Comparison of ENCODE assay signal across 8 mouse cellular contexts in genomic region chr5:120579211-120579897, GRCm38 (mm10). TPM values are rescaled to one million over a fixed set of nuclear protein-coding genes. Genes with fewer than 3 reads are reported as not detected.
A peak's percentile ranks its signal among the peaks of the same experiment; 100 is the strongest.
DNase-seq lines count a peak whose midpoint lies in the region; ATAC-seq and TF ChIP-seq lines count a peak whose summit lies in the region.
"Had no signal": no experiment of that assay in that cellular context is flagged by ENCODE, and none has a peak within 500 bp of the region (broad histone marks: within the 10 kb centered on the region; RNA-seq: fewer than 3 reads in every experiment).

No protein-coding gene starts in this region.

- no peaks in the 10 kb centered on the region for H3K4me1 ChIP-seq in forebrain, postnatal 0 days (ENCODE audit: insufficient read depth)
- peaks cover 36% of the 10 kb centered on the region for H3K4me1 ChIP-seq in hindbrain, embryonic 13.5 days (replicated peaks)
- H3K4me1 ChIP-seq in liver, embryonic 11.5 days (replicated peaks; ENCODE audit: control insufficient read depth, insufficient read depth, low read length) = peaks cover 33% of the 10 kb centered on the region

- H3K4me3 ChIP-seq in forebrain, postnatal 0 days (ENCODE audit: low read depth, low read length) = no peak overlapping the region
- H3K4me3 ChIP-seq in hindbrain, embryonic 13.5 days = no peak overlapping the region
- H3K4me3 ChIP-seq in liver, embryonic 11.5 days (ENCODE audit: low read depth, low read length) = no peak overlapping the region

- peak overlapping the region; percentile 5; the same call in 1 of the 2 replicates for H3K4me2 ChIP-seq in forebrain, postnatal 0 days (ENCODE audit: low read depth)
- peak overlapping the region; percentile 16; the same call in 1 of the 2 replicates for H3K4me2 ChIP-seq in hindbrain, embryonic 13.5 days
- peak overlapping the region; percentile 45; the same call in 1 of the 2 replicates for H3K4me2 ChIP-seq in liver, embryonic 11.5 days

- peak; percentile 70 for ATAC-seq in forebrain, postnatal 0 days
- ATAC-seq in hindbrain, embryonic 13.5 days (ENCODE audit: low FRiP score) = 0 out of 2 replicates have a peak, but pooled peaks have one; percentile 5
- ATAC-seq in liver, embryonic 11.5 days (replicated peaks; ENCODE audit: low FRiP score) = no peak

- H3K27ac ChIP-seq in forebrain, postnatal 0 days (ENCODE audit: low read depth, low read length) = peak overlapping the region; percentile 40
- H3K27ac ChIP-seq in hindbrain, embryonic 13.5 days = peak overlapping the region; percentile 79
- peak overlapping the region; percentile 90; the same call in 1 of the 2 replicates for H3K27ac ChIP-seq in liver, embryonic 11.5 days (ENCODE audit: low read depth, low read length)

- no peak for TF ChIP-seq CTCF in forebrain, postnatal 0 days (IDR thresholded peaks at IDR 0.05; ENCODE audit: low read depth)

- WGBS in forebrain, postnatal 0 days = 63% methylated on average over 26 of the region's 26 CpGs
- 58% methylated on average over 26 of the region's 26 CpGs for WGBS in hindbrain, embryonic 13.5 days
- WGBS in liver, embryonic 11.5 days = 68% methylated on average over 26 of the region's 26 CpGs

- no peaks in the 10 kb centered on the region for H3K27me3 ChIP-seq in forebrain, postnatal 0 days (ENCODE audit: insufficient read depth, low read length)
- H3K27me3 ChIP-seq in hindbrain, embryonic 13.5 days = no peaks in the 10 kb centered on the region
- no peaks in the 10 kb centered on the region for H3K27me3 ChIP-seq in liver, embryonic 11.5 days (replicated peaks; ENCODE audit: control insufficient read depth, insufficient read depth, low read length)

- peaks cover 20% of the 10 kb centered on the region; the same call in 1 of the 2 replicates for H3K36me3 ChIP-seq in forebrain, postnatal 0 days (ENCODE audit: insufficient read depth)
- peaks cover 23% of the 10 kb centered on the region for H3K36me3 ChIP-seq in hindbrain, embryonic 13.5 days
- peaks cover 21% of the 10 kb centered on the region for H3K36me3 ChIP-seq in liver, embryonic 11.5 days (ENCODE audit: control insufficient read depth, insufficient read depth, low read length)

- no peak overlapping the region for H3K9ac ChIP-seq in forebrain, postnatal 0 days
- H3K9ac ChIP-seq in hindbrain, embryonic 13.5 days = peak overlapping the region; percentile 51
- H3K9ac ChIP-seq in liver, embryonic 11.5 days (ENCODE audit: low read depth, low read length) = 0 out of 2 replicates have a peak overlapping the region, but pooled peaks have one; percentile 44

- peak; percentile 22 to 27 for DNase-seq in CD8-positive naive resting alpha-beta T cell, adult 2 months (ENCODE audit: low read depth in 2 of 2, low spot score in 2 of 2)
- DNase-seq in R1 (ENCODE audit: low read depth, low spot score) = peak; percentile 35
- DNase-seq in forebrain, postnatal 0 days = peak; percentile 52
- DNase-seq in liver, embryonic 11.5 days (ENCODE audit: low spot score) = no peak
- DNase-seq in ovary, postnatal 36 days (ENCODE audit: low spot score) = peak; percentile 51
- DNase-seq in left cerebral cortex, adult 11 months (ENCODE audit: low spot score) = no peak

- H3K9me3 ChIP-seq in forebrain, postnatal 0 days (ENCODE audit: low read length) = no peaks in the 10 kb centered on the region
- H3K9me3 ChIP-seq in hindbrain, embryonic 13.5 days = no peaks in the 10 kb centered on the region
- H3K9me3 ChIP-seq in liver, embryonic 11.5 days (ENCODE audit: control insufficient read depth, low read length) = no peaks in the 10 kb centered on the region

RNA-seq across cellular contexts. Expression of gene Tpcn1, which starts 9.1 kb away (rescaled TPM):
- 10.0 and 14.3 TPM in 2 replicates for total RNA-seq in forebrain, postnatal 0 days (2014; rRNA removed)
- 7.9 and 11.1 TPM in 2 replicates for polyA plus RNA-seq in forebrain, postnatal 0 days (2015; fragmentation: Nextera tagmentation; extraction: Ambion mirVana)
- polyA plus RNA-seq in hindbrain, embryonic 13.5 days (2015; fragmentation: Nextera tagmentation; extraction: Ambion mirVana) = 18.2 and 18.7 TPM in 2 replicates
- 27.4 and 29.7 TPM in 2 replicates for polyA plus RNA-seq in liver, embryonic 11.5 days (2014; fragmentation: Nextera tagmentation; extraction: Ambion mirVana)

RNA-seq across cellular contexts. Expression of gene Iqcd, which starts 9.5 kb away (rescaled TPM):
- 1.4 and 2.0 TPM in 2 replicates for total RNA-seq in forebrain, postnatal 0 days (2014; rRNA removed)
- 1.4 and 1.8 TPM in 2 replicates for polyA plus RNA-seq in forebrain, postnatal 0 days (2015; fragmentation: Nextera tagmentation; extraction: Ambion mirVana)
- polyA plus RNA-seq in hindbrain, embryonic 13.5 days (2015; fragmentation: Nextera tagmentation; extraction: Ambion mirVana) = 2.4 and 2.6 TPM in 2 replicates
- polyA plus RNA-seq in liver, embryonic 11.5 days (2014; fragmentation: Nextera tagmentation; extraction: Ambion mirVana) = 1.3 and 1.5 TPM in 2 replicates
- total RNA-seq: heart, postnatal 36 days had no signal

RNA-seq across cellular contexts. Expression of gene Rita1, which starts 33.0 kb away (rescaled TPM):
- 24.1 and 36.5 TPM in 2 replicates for total RNA-seq in forebrain, postnatal 0 days (2014; rRNA removed)
- polyA plus RNA-seq in forebrain, postnatal 0 days (2015; fragmentation: Nextera tagmentation; extraction: Ambion mirVana) = 28.6 and 31.8 TPM in 2 replicates
- 26.2 TPM in 2 replicates for polyA plus RNA-seq in hindbrain, embryonic 13.5 days (2015; fragmentation: Nextera tagmentation; extraction: Ambion mirVana)
- 9.0 and 13.1 TPM in 2 replicates for polyA plus RNA-seq in liver, embryonic 11.5 days (2014; fragmentation: Nextera tagmentation; extraction: Ambion mirVana)

RNA-seq across cellular contexts. Expression of gene Ddx54, which starts 33.2 kb away (rescaled TPM):
- total RNA-seq in forebrain, postnatal 0 days (2014; rRNA removed) = 43.9 and 46.0 TPM in 2 replicates
- polyA plus RNA-seq in forebrain, postnatal 0 days (2015; fragmentation: Nextera tagmentation; extraction: Ambion mirVana) = 35.5 and 40.0 TPM in 2 replicates
- polyA plus RNA-seq in hindbrain, embryonic 13.5 days (2015; fragmentation: Nextera tagmentation; extraction: Ambion mirVana) = 44.0 and 47.7 TPM in 2 replicates
- 46.7 and 47.0 TPM in 2 replicates for polyA plus RNA-seq in liver, embryonic 11.5 days (2014; fragmentation: Nextera tagmentation; extraction: Ambion mirVana)

RNA-seq across cellular contexts. Expression of gene Cfap73, which starts 54.7 kb away (rescaled TPM):
- 1.9 and 2.1 TPM in 2 replicates for total RNA-seq in forebrain, postnatal 0 days (2014; rRNA removed)
- polyA plus RNA-seq in forebrain, postnatal 0 days (2015; fragmentation: Nextera tagmentation; extraction: Ambion mirVana) = 0.68 and 1.2 TPM in 2 replicates
- polyA plus RNA-seq in hindbrain, embryonic 13.5 days (2015; fragmentation: Nextera tagmentation; extraction: Ambion mirVana) = 0.28 and 0.49 TPM in 2 replicates
- polyA plus RNA-seq in liver, embryonic 11.5 days (2014; fragmentation: Nextera tagmentation; extraction: Ambion mirVana) = not detected in 2 replicates
- total RNA-seq: heart, postnatal 36 days had no signal

Comparison
In these comparisons a context has a peak if more than half of its experiments do, and no peak if none do; other contexts are left out.
1. DNase-seq: peak in CD8-positive naive resting alpha-beta T cell, adult 2 months (2 of 2), R1 (single experiment), forebrain, postnatal 0 days (single experiment) and ovary, postnatal 36 days (single experiment); none in liver, embryonic 11.5 days (single experiment) and left cerebral cortex, adult 11 months (single experiment).
2. H3K27ac ChIP-seq: peak in every context shown above with its lines; median percentile 90 in liver, embryonic 11.5 days; 79 in hindbrain, embryonic 13.5 days; 40 in forebrain, postnatal 0 days.
3. Peak in every context shown above with its lines, with median percentiles within 50 percentile points of each other: H3K4me2 ChIP-seq.